Mouse (Mus musculus): ENCODE measurements around the gene Foxe1. TPM values are rescaled to one million over a fixed set of nuclear protein-coding genes. Genes with fewer than 3 reads are reported as not detected.

Foxe1 gene
- polyA plus RNA-seq, 1 experiment from 2014 or later = not detected

Other genes starting within 250 kb of the Foxe1 start
- 43.8 and 45.3 TPM in 2 replicates for gene Ncbp1, start 205.0 kb upstream of the Foxe1 start, polyA plus RNA-seq (2015; fragmentation: Nextera tagmentation; extraction: Ambion mirVana)
- gene Tstd2, start 204.9 kb upstream of the Foxe1 start, polyA plus RNA-seq (2015; fragmentation: Nextera tagmentation; extraction: Ambion mirVana) = 25.9 and 26.8 TPM in 2 replicates
- 13.8 and 15.6 TPM in 2 replicates for gene Xpa, start 147.3 kb upstream of the Foxe1 start, polyA plus RNA-seq (2015; fragmentation: Nextera tagmentation; extraction: Ambion mirVana)
- gene Trmo, start 45.8 kb downstream of the Foxe1 start, polyA plus RNA-seq (2015; fragmentation: Nextera tagmentation; extraction: Ambion mirVana) = 7.1 and 9.4 TPM in 2 replicates
- 3.1 and 12.6 TPM in 2 replicates for gene Hemgn, start 69.9 kb downstream of the Foxe1 start, polyA plus RNA-seq (2015; fragmentation: Nextera tagmentation; extraction: Ambion mirVana)
- gene Anp32b, start 107.3 kb downstream of the Foxe1 start, polyA plus RNA-seq (2015; fragmentation: Nextera tagmentation; extraction: Ambion mirVana) = 179 and 191 TPM in 2 replicates
- 63.1 and 65.4 TPM in 2 replicates for gene Nans, start 145.6 kb downstream of the Foxe1 start, polyA plus RNA-seq (2015; fragmentation: Nextera tagmentation; extraction: Ambion mirVana)
- 0.85 and 1.7 TPM in 2 replicates for gene Trim14, start 192.5 kb downstream of the Foxe1 start, polyA plus RNA-seq (2015; fragmentation: Nextera tagmentation; extraction: Ambion mirVana)

Data from heart, embryonic 13.5 days (tissue).